In the genomic region with DNA sequence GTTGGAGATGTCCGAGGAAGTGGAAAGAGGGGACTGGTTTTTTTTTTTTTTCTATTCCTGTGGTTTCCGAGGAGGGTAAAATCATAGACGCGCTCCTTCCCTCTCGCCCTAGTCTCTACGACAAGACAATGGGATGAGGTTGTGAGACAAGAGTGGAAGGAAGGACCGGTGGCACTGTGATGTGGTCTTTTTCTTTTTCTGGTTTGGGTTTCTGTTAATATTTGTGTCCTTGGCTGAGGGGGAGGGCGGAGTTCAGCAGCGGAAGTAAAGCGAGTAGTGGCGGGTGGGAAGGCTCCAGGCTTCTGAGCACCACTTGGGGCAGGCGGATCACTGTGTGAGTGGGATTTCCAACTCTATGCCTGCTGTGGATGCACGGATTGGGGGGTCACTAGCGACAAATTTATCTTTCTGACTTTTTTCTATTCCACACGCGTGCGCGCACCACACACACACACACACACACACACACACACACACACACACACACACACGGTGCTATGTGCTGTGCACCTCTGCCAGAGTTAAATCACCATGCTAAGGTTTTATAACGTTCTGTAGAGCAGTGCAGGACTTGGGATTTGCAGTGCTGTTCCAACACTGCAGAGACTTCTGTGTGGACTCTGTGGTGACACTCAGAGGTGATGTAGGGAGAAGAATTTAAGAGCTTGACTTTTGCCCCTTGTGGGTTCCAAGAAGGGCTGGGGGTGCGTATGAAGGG, we compare ENCODE assay signal across 11 mouse cellular contexts. TPM values are rescaled to one million over a fixed set of nuclear protein-coding genes. Genes with fewer than 3 reads are reported as not detected.
DNase-seq lines count a peak whose midpoint lies in the region; ATAC-seq and TF ChIP-seq lines count a peak whose summit lies in the region.
"Had no signal": no experiment of that assay in that cellular context is flagged by ENCODE, and none has a peak within 500 bp of the region (broad histone marks: within the 10 kb centered on the region; RNA-seq: fewer than 3 reads in every experiment).

No protein-coding gene starts in this region.

- peak overlapping the region; percentile 78 for H3K4me2 ChIP-seq in forebrain, embryonic 13.5 days

- 11% methylated on average over 20 of the region's 21 CpGs for WGBS in forebrain, embryonic 13.5 days
- WGBS in lung, adult 2 months, result 3% methylated on average over 21 of the region's 21 CpGs

- H3K4me3 ChIP-seq in E14TG2a.4 (replicated peaks; ENCODE audit: low read length) (peak overlapping the region; percentile 70), G1E (ENCODE audit: low read depth, low read length) (peak overlapping the region; percentile 65; the same call in 1 of the 2 replicates)
- peak overlapping the region; percentile 72 for H3K4me3 ChIP-seq in forebrain, embryonic 13.5 days
- no peak overlapping the region for H3K4me3 ChIP-seq in lung, adult 2 months (replicated peaks; ENCODE audit: extremely low read depth, low read depth, low read length)

- peak; percentile 73 for DNase-seq in G1E (ENCODE audit: low spot score)
- DNase-seq in urinary bladder, postnatal 25 days (ENCODE audit: low spot score), result no peak
- DNase-seq in lung, adult 2 months, result no peak
- DNase-seq in layer of hippocampus, adult 18-20 months (ENCODE audit: low spot score in 2 of 2), result no peak
- no peak for DNase-seq in layer of hippocampus, postnatal 10 days (ENCODE audit: low spot score in 2 of 2)
- DNase-seq: kidney, postnatal 10 days had no signal

- H3K27me3 ChIP-seq in E14TG2a.4 (ENCODE audit: insufficient read depth, low read length) (peaks cover 52% of the 10 kb centered on the region), G1E (ENCODE audit: insufficient read depth, low read length) (no peaks in the 10 kb centered on the region)
- peaks cover 65% of the 10 kb centered on the region for H3K27me3 ChIP-seq in forebrain, embryonic 13.5 days

- peak; percentile 26; the same call in 1 of the 2 replicates for ATAC-seq in G1E (ENCODE audit: extremely low read depth, insufficient number of reproducible peaks, low FRiP score, poor library complexity, severe bottlenecking)
- no peak for ATAC-seq in forebrain, embryonic 13.5 days
- ATAC-seq in megakaryocyte-erythroid progenitor cell, adult 5-6 weeks (replicated peaks; ENCODE audit: low FRiP score, low TSS enrichment, poor library complexity, severe bottlenecking), result 0 out of 2 replicates have a peak, but pooled peaks have one; percentile 28

- H3K9ac ChIP-seq in forebrain, embryonic 13.5 days, result peak overlapping the region; percentile 75

- peak overlapping the region; percentile 91 for H3K27ac ChIP-seq in forebrain, embryonic 13.5 days
- H3K27ac ChIP-seq: macrophage had no signal

- no peaks in the 10 kb centered on the region for H3K9me3 ChIP-seq in E14TG2a.4 (ENCODE audit: low read length)
- H3K9me3 ChIP-seq in G1E (replicated peaks), result no peaks in the 10 kb centered on the region
- H3K9me3 ChIP-seq in forebrain, embryonic 13.5 days (replicated peaks), result no peaks in the 10 kb centered on the region

- H3K36me3 ChIP-seq in E14TG2a.4 (ENCODE audit: insufficient read depth, low read length) (peaks cover 25% of the 10 kb centered on the region), G1E (replicated peaks) (peaks cover 69% of the 10 kb centered on the region)
- H3K36me3 ChIP-seq in forebrain, embryonic 13.5 days (ENCODE audit: poor library complexity, severe bottlenecking), result peaks cover 9% of the 10 kb centered on the region; the same call in 1 of the 2 replicates

- H3K4me1 ChIP-seq in E14TG2a.4 (replicated peaks; ENCODE audit: low read depth, low read length) (peaks cover 88% of the 10 kb centered on the region), G1E (ENCODE audit: insufficient read depth, low read depth, low read length) (peaks cover 69% of the 10 kb centered on the region)
- H3K4me1 ChIP-seq in forebrain, embryonic 13.5 days, result peaks cover 83% of the 10 kb centered on the region
- no peaks in the 10 kb centered on the region for H3K4me1 ChIP-seq in lung, adult 2 months (ENCODE audit: control insufficient read depth, insufficient read depth, low read length)

- TF ChIP-seq POLR2A in lung, adult 2 months (IDR thresholded peaks at IDR 0.05; ENCODE audit: borderline replicate concordance, extremely low read depth, low read depth, low read length), result no peak

- TF ChIP-seq CTCF in E14TG2a.4 (conservative IDR thresholded peaks at IDR 0.05; ENCODE audit: low read length) (no peak), G1E (IDR thresholded peaks at IDR 0.05; ENCODE audit: low read depth, low read length) (no peak)
- TF ChIP-seq CTCF in lung, adult 2 months (IDR thresholded peaks at IDR 0.05; ENCODE audit: insufficient read depth, low read length), result no peak

RNA-seq across cellular contexts. Expression of gene Pax6, which starts 14.1 kb away (rescaled TPM):
- 98.2 and 117 TPM in 2 replicates for total RNA-seq in G1E (2014; fragmentation: Nextera tagmentation)
- total RNA-seq in G1E (2017), result 67.3 and 71.0 TPM in 2 replicates
- polyA plus RNA-seq in G1E (2012), result 36.4 and 37.9 TPM in 2 replicates
- 87.1 and 92.7 TPM in 2 replicates for polyA plus RNA-seq in forebrain, embryonic 13.5 days (2015; fragmentation: Nextera tagmentation; extraction: Ambion mirVana)
- total RNA-seq in megakaryocyte-erythroid progenitor cell, adult 5-6 weeks (2014; fragmentation: Nextera tagmentation), result not detected in 2 replicates
- not detected in 2 replicates for total RNA-seq in megakaryocyte-erythroid progenitor cell, adult 5-6 weeks (2017)
- polyA plus RNA-seq in lung, adult 2 months (2012; rRNA removed), result not detected in 2 replicates
- total RNA-seq in layer of hippocampus, adult 18-20 months (2021), result 10 to 100 TPM; 10.2 to 12.9 TPM
- total RNA-seq in layer of hippocampus, postnatal 10 days (2021), result 10 to 100 TPM; 11.8 to 13.5 TPM
- total RNA-seq: gastrocnemius, adult 18-20 months had no signal
- polyA plus RNA-seq: macrophage had no signal

Comparison
In these comparisons a context has a peak if more than half of its experiments do, and no peak if none do; other contexts are left out.
1. RNA of gene Pax6, which starts 14.1 kb away (total RNA-seq): 67.3 to 117 TPM in G1E, 11.8 to 13.5 TPM in layer of hippocampus, postnatal 10 days and 10.2 to 12.9 TPM in layer of hippocampus, adult 18-20 months; not detected in megakaryocyte-erythroid progenitor cell, adult 5-6 weeks; every median in the first group is over 10 times any median in the second.